Comparison of ENCODE assay signal across 25 mouse cellular contexts in the genomic region with DNA sequence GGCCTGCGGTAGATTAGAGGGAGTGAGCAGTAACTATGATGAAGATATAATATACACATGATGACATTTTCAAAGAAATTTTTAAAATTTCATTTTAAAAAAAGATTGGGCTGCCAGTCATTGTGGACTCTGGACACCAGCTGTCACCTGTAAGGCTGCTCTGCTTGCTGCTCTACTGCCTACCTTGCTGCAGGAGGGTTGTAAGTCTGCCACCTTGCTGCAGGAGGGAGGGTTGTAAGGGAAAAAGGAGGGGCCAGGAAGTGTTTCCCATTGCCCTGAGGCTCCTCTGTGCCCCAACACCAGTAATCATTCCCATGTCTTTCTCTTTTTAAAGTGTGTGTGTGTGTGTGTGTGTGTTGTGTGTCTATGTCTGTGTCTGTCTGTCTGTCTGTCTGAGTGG. TPM values are rescaled to one million over a fixed set of nuclear protein-coding genes. Genes with fewer than 3 reads are reported as not detected.
DNase-seq lines count a peak whose midpoint lies in the region; ATAC-seq and TF ChIP-seq lines count a peak whose summit lies in the region.
"Had no signal": no experiment of that assay in that cellular context is flagged by ENCODE, and none has a peak within 500 bp of the region (broad histone marks: within the 10 kb centered on the region; RNA-seq: fewer than 3 reads in every experiment).

No protein-coding gene starts in this region.

- intact Hi-C loops in heart, postnatal 25 days (cut with DNase I): no loop called here

- H3K36me3 ChIP-seq in liver, embryonic 11.5 days (ENCODE audit: control insufficient read depth, insufficient read depth, low read length): no peaks in the 10 kb centered on the region
- no peaks in the 10 kb centered on the region for H3K36me3 ChIP-seq in liver, embryonic 12.5 days
- H3K36me3 ChIP-seq in intestine, embryonic 14.5 days (ENCODE audit: control insufficient read depth, insufficient read depth, low read length): no peaks in the 10 kb centered on the region
- no peaks in the 10 kb centered on the region for H3K36me3 ChIP-seq in intestine, postnatal 0 days (ENCODE audit: control insufficient read depth, insufficient read depth)
- H3K36me3 ChIP-seq: embryonic facial prominence, embryonic 12.5 days; forebrain, embryonic 12.5 days; heart, embryonic 13.5 days; hindbrain, embryonic 12.5 days had no signal

- TF ChIP-seq CTCF in intestine, postnatal 0 days (IDR thresholded peaks at IDR 0.05; ENCODE audit: low read depth): peak; percentile 60

- peak; percentile 19 for DNase-seq in heart, adult 11 months
- DNase-seq in heart, postnatal 25 days (ENCODE audit: low spot score): no peak
- DNase-seq in liver, embryonic 11.5 days (ENCODE audit: low spot score): peak; percentile 23
- peak; percentile 24 for DNase-seq in intestine, embryonic 14.5 days (ENCODE audit: low spot score)
- DNase-seq in gastrocnemius, adult 18-20 months (ENCODE audit: low spot score): no peak
- DNase-seq in layer of hippocampus, postnatal 25 days (ENCODE audit: extremely low spot score in 1 of 2, low spot score in 1 of 2): no peak
- DNase-seq: adrenal gland, postnatal 14 days; cerebellum, adult 11-12 months; cerebellum, adult 9-10 months; cerebellum, postnatal 25 days; forebrain, postnatal 0 days; gastrocnemius, adult 2 months; gastrocnemius, postnatal 25 days had no signal

- H3K4me3 ChIP-seq in liver, embryonic 11.5 days (ENCODE audit: low read depth, low read length): no peak overlapping the region
- H3K4me3 ChIP-seq in liver, embryonic 12.5 days: no peak overlapping the region
- H3K4me3 ChIP-seq in intestine, embryonic 14.5 days (ENCODE audit: low read depth, low read length): no peak overlapping the region
- no peak overlapping the region for H3K4me3 ChIP-seq in intestine, postnatal 0 days (ENCODE audit: low read depth, low read length)
- H3K4me3 ChIP-seq: embryonic facial prominence, embryonic 12.5 days; forebrain, embryonic 12.5 days; gastrocnemius, adult 2 months; heart, embryonic 13.5 days; hindbrain, embryonic 12.5 days had no signal

- H3K4me1 ChIP-seq in liver, embryonic 11.5 days (replicated peaks; ENCODE audit: control insufficient read depth, insufficient read depth, low read length): no peaks in the 10 kb centered on the region
- H3K4me1 ChIP-seq in liver, embryonic 12.5 days: no peaks in the 10 kb centered on the region
- no peaks in the 10 kb centered on the region for H3K4me1 ChIP-seq in intestine, embryonic 14.5 days (replicated peaks; ENCODE audit: control insufficient read depth, insufficient read depth, low read length)
- H3K4me1 ChIP-seq in intestine, postnatal 0 days (replicated peaks; ENCODE audit: control insufficient read depth, insufficient read depth, low read length): no peaks in the 10 kb centered on the region
- H3K4me1 ChIP-seq: embryonic facial prominence, embryonic 12.5 days; forebrain, embryonic 12.5 days; heart, embryonic 13.5 days; hindbrain, embryonic 12.5 days had no signal

- no peak overlapping the region for H3K27ac ChIP-seq in liver, embryonic 11.5 days (ENCODE audit: low read depth, low read length)
- no peak overlapping the region for H3K27ac ChIP-seq in liver, embryonic 12.5 days
- H3K27ac ChIP-seq in intestine, embryonic 14.5 days (ENCODE audit: low read depth): no peak overlapping the region
- H3K27ac ChIP-seq in intestine, postnatal 0 days (ENCODE audit: low read depth, low read length): no peak overlapping the region
- H3K27ac ChIP-seq: embryonic facial prominence, embryonic 12.5 days; forebrain, embryonic 12.5 days; gastrocnemius, adult 2 months; heart, embryonic 13.5 days; hindbrain, embryonic 12.5 days had no signal

- H3K9me3 ChIP-seq in liver, embryonic 11.5 days (ENCODE audit: control insufficient read depth, low read length): no peaks in the 10 kb centered on the region
- H3K9me3 ChIP-seq in liver, embryonic 12.5 days (replicated peaks): no peaks in the 10 kb centered on the region
- no peaks in the 10 kb centered on the region for H3K9me3 ChIP-seq in intestine, embryonic 14.5 days (ENCODE audit: control insufficient read depth, low read length)
- no peaks in the 10 kb centered on the region for H3K9me3 ChIP-seq in intestine, postnatal 0 days (ENCODE audit: control insufficient read depth)
- H3K9me3 ChIP-seq: embryonic facial prominence, embryonic 12.5 days; forebrain, embryonic 12.5 days; heart, embryonic 13.5 days; hindbrain, embryonic 12.5 days had no signal

- 74% methylated on average over 1 of the region's 1 CpGs for WGBS in liver, embryonic 11.5 days
- WGBS in liver, embryonic 12.5 days (ENCODE audit: insufficient replicate concordance): 71% methylated on average over 1 of the region's 1 CpGs
- 87% methylated on average over 1 of the region's 1 CpGs for WGBS in intestine, embryonic 14.5 days
- WGBS in intestine, postnatal 0 days: 89% methylated on average over 1 of the region's 1 CpGs

- no peak overlapping the region for H3K9ac ChIP-seq in liver, embryonic 11.5 days (ENCODE audit: low read depth, low read length)
- no peak overlapping the region for H3K9ac ChIP-seq in liver, embryonic 12.5 days
- H3K9ac ChIP-seq in intestine, embryonic 14.5 days (ENCODE audit: low read length): no peak overlapping the region
- no peak overlapping the region for H3K9ac ChIP-seq in intestine, postnatal 0 days (ENCODE audit: low read depth, low read length)
- H3K9ac ChIP-seq: embryonic facial prominence, embryonic 12.5 days; forebrain, embryonic 12.5 days; forebrain, postnatal 0 days; heart, embryonic 13.5 days; hindbrain, embryonic 12.5 days had no signal

- no peak overlapping the region for H3K4me2 ChIP-seq in liver, embryonic 11.5 days
- H3K4me2 ChIP-seq in liver, embryonic 12.5 days: no peak overlapping the region
- no peak overlapping the region for H3K4me2 ChIP-seq in intestine, embryonic 14.5 days (ENCODE audit: low read length)
- no peak overlapping the region for H3K4me2 ChIP-seq in intestine, postnatal 0 days (replicated peaks; ENCODE audit: low read depth)
- H3K4me2 ChIP-seq: embryonic facial prominence, embryonic 12.5 days; forebrain, embryonic 12.5 days; heart, embryonic 13.5 days; hindbrain, embryonic 12.5 days had no signal

- no peak for ATAC-seq in liver, embryonic 11.5 days (replicated peaks; ENCODE audit: low FRiP score)
- no peak for ATAC-seq in liver, embryonic 12.5 days
- no peak for ATAC-seq in intestine, embryonic 14.5 days (replicated peaks; ENCODE audit: low FRiP score, low TSS enrichment, low read depth)
- ATAC-seq in intestine, postnatal 0 days: peak; percentile 64; the same call in 1 of the 2 replicates
- ATAC-seq: forebrain, postnatal 0 days had no signal

- no peaks in the 10 kb centered on the region for H3K27me3 ChIP-seq in liver, embryonic 11.5 days (replicated peaks; ENCODE audit: control insufficient read depth, insufficient read depth, low read length)
- H3K27me3 ChIP-seq in liver, embryonic 12.5 days (replicated peaks): no peaks in the 10 kb centered on the region
- no peaks in the 10 kb centered on the region for H3K27me3 ChIP-seq in intestine, embryonic 14.5 days (replicated peaks; ENCODE audit: control insufficient read depth, insufficient read depth, low read length)
- H3K27me3 ChIP-seq in intestine, postnatal 0 days (replicated peaks; ENCODE audit: control insufficient read depth, insufficient read depth, low read length): no peaks in the 10 kb centered on the region
- H3K27me3 ChIP-seq: embryonic facial prominence, embryonic 12.5 days; forebrain, embryonic 12.5 days; heart, embryonic 13.5 days; hindbrain, embryonic 12.5 days had no signal

RNA-seq across cellular contexts. Expression of gene Prkag2, which starts 22.1 kb away (rescaled TPM):
- total RNA-seq in heart, postnatal 25 days (2021): 10 to 100 TPM; 29.7 to 36.6 TPM
- 12.8 and 15.8 TPM in 2 replicates for polyA plus RNA-seq in liver, embryonic 11.5 days (2014; fragmentation: Nextera tagmentation; extraction: Ambion mirVana)
- 7.2 TPM in 2 replicates for polyA plus RNA-seq in liver, embryonic 12.5 days (2016; fragmentation: Nextera tagmentation; extraction: Ambion mirVana)
- polyA plus RNA-seq in intestine, embryonic 14.5 days (2014; fragmentation: Nextera tagmentation; extraction: Ambion mirVana): 52.1 and 54.0 TPM in 2 replicates
- 38.3 and 42.7 TPM in 2 replicates for polyA plus RNA-seq in intestine, postnatal 0 days (2015; fragmentation: Nextera tagmentation; extraction: Ambion mirVana)
- total RNA-seq in gastrocnemius, adult 18-20 months (2021): 1 to 10 TPM; 6.7 to 9.9 TPM
- total RNA-seq in layer of hippocampus, postnatal 25 days (2021): 100 to 1,000 TPM; 159 to 167 TPM

RNA-seq across cellular contexts. Expression of gene Galntl5, which starts 58.7 kb away (rescaled TPM):
- not detected for total RNA-seq in heart, postnatal 25 days (2021)
- polyA plus RNA-seq in liver, embryonic 11.5 days (2014; fragmentation: Nextera tagmentation; extraction: Ambion mirVana): not detected in 2 replicates
- polyA plus RNA-seq in liver, embryonic 12.5 days (2016; fragmentation: Nextera tagmentation; extraction: Ambion mirVana): not detected in 2 replicates
- polyA plus RNA-seq in intestine, embryonic 14.5 days (2014; fragmentation: Nextera tagmentation; extraction: Ambion mirVana): not detected in 2 replicates
- polyA plus RNA-seq in intestine, postnatal 0 days (2015; fragmentation: Nextera tagmentation; extraction: Ambion mirVana): not detected in 2 replicates
- total RNA-seq in gastrocnemius, adult 18-20 months (2021): not detected
- not detected for total RNA-seq in layer of hippocampus, postnatal 25 days (2021)
- total RNA-seq: adrenal gland, postnatal 14 days; forebrain, postnatal 0 days; gastrocnemius, adult 2 months; gastrocnemius, postnatal 25 days; granulocyte monocyte progenitor cell, adult 5-6 weeks; heart, postnatal 4 days; MEL had no signal
- polyA plus RNA-seq: C2C12; cortical plate, adult 2 months; embryonic facial prominence, embryonic 12.5 days; forebrain, embryonic 12.5 days; forebrain, postnatal 0 days; heart, embryonic 13.5 days; heart, postnatal 0 days; hindbrain, embryonic 12.5 days had no signal

Comparison
In these comparisons a context has a peak if more than half of its experiments do, and no peak if none do; other contexts are left out.
1. DNase-seq: peak in heart, adult 11 months (single experiment), liver, embryonic 11.5 days (single experiment) and intestine, embryonic 14.5 days (single experiment); none in heart, postnatal 25 days (single experiment), gastrocnemius, adult 18-20 months (single experiment) and layer of hippocampus, postnatal 25 days (0 of 2).